Comparison of ENCODE assay signal across 30 mouse cellular contexts in the genomic region with DNA sequence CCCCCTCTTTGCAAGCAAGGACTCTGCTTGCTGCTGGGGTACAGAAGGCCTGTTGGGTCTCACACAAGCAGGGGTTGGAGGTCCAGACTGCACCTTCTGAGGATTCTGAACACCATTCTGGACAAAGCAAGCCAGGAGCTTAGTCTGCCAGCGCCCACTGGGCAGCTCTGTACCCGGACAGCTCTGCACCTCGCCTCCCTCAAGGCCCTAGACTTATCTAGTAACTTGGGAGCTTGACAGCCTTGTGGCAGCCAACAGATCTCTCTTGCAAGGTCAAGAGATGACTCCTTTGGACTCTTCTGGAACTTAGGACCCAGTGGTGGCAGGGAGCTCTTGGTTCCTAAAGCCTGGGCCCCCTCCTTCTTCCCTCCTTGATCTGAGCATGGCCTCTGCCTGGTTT. TPM values are rescaled to one million over a fixed set of nuclear protein-coding genes. Genes with fewer than 3 reads are reported as not detected.
DNase-seq lines count a peak whose midpoint lies in the region; ATAC-seq and TF ChIP-seq lines count a peak whose summit lies in the region.
"Had no signal": no experiment of that assay in that cellular context is flagged by ENCODE, and none has a peak within 500 bp of the region (broad histone marks: within the 10 kb centered on the region; RNA-seq: fewer than 3 reads in every experiment).

No protein-coding gene starts in this region.

- H3K36me3 ChIP-seq in heart, adult 2 months (ENCODE audit: control insufficient read depth, insufficient read depth, low read length) = no peaks in the 10 kb centered on the region
- H3K36me3 ChIP-seq in heart, embryonic 12.5 days = no peaks in the 10 kb centered on the region
- no peaks in the 10 kb centered on the region for H3K36me3 ChIP-seq in heart, embryonic 16.5 days (ENCODE audit: control insufficient read depth, insufficient read depth)
- H3K36me3 ChIP-seq in kidney, embryonic 15.5 days = no peaks in the 10 kb centered on the region
- H3K36me3 ChIP-seq: embryonic facial prominence, embryonic 15.5 days; forebrain, embryonic 15.5 days; liver, embryonic 12.5 days; midbrain, embryonic 12.5 days; neural tube, embryonic 13.5 days had no signal

- intact Hi-C loops in heart, adult 2 months (cut with DNase I) = loop anchor here (5.0 kb wide), 1 partner anchor 40 kb away; no protein-coding TSS in a partner anchor

- H3K4me2 ChIP-seq in heart, embryonic 12.5 days = no peak overlapping the region
- H3K4me2 ChIP-seq in heart, embryonic 16.5 days (ENCODE audit: low read depth, low read length) = no peak overlapping the region
- H3K4me2 ChIP-seq in kidney, embryonic 15.5 days = no peak overlapping the region
- H3K4me2 ChIP-seq: embryonic facial prominence, embryonic 15.5 days; forebrain, embryonic 15.5 days; liver, embryonic 12.5 days; midbrain, embryonic 12.5 days; neural tube, embryonic 13.5 days had no signal

- no peak for ATAC-seq in heart, embryonic 12.5 days (ENCODE audit: insufficient number of reproducible peaks, low FRiP score)
- no peak for ATAC-seq in heart, embryonic 16.5 days (replicated peaks; ENCODE audit: extremely low read depth, insufficient read depth, low FRiP score)
- ATAC-seq in kidney, embryonic 15.5 days (replicated peaks; ENCODE audit: low FRiP score) = no peak
- ATAC-seq: activated CD4-positive, CD25-positive, alpha-beta regulatory T cell, adult 4 months; forebrain, embryonic 15.5 days; hindbrain, embryonic 16.5 days; liver, embryonic 12.5 days; liver, postnatal 0 days had no signal

- H3K9me3 ChIP-seq in heart, embryonic 12.5 days (replicated peaks) = no peaks in the 10 kb centered on the region
- no peaks in the 10 kb centered on the region for H3K9me3 ChIP-seq in heart, embryonic 16.5 days (replicated peaks; ENCODE audit: control insufficient read depth, low read length)
- H3K9me3 ChIP-seq in kidney, embryonic 15.5 days (replicated peaks) = no peaks in the 10 kb centered on the region
- H3K9me3 ChIP-seq: embryonic facial prominence, embryonic 15.5 days; forebrain, embryonic 15.5 days; liver, embryonic 12.5 days; midbrain, embryonic 12.5 days; neural tube, embryonic 13.5 days had no signal

- 73% methylated on average over 3 of the region's 3 CpGs for WGBS in heart, adult 2 months
- 75% methylated on average over 3 of the region's 3 CpGs for WGBS in heart, embryonic 12.5 days
- WGBS in heart, embryonic 16.5 days = 55% methylated on average over 3 of the region's 3 CpGs
- 96% methylated on average over 3 of the region's 3 CpGs for WGBS in kidney, embryonic 15.5 days

- H3K79me2 ChIP-seq in heart, adult 2 months (replicated peaks; ENCODE audit: control insufficient read depth, insufficient read depth, low read length) = no peaks in the 10 kb centered on the region

- DNase-seq in adrenal gland, postnatal 14 days = peak; percentile 47
- no peak for DNase-seq in adrenal gland, adult 8-10 months
- DNase-seq in heart, adult 2 months = peak in 1 of 2 experiments; percentile 45
- no peak for DNase-seq in heart, adult 9 months (ENCODE audit: low spot score in 2 of 2)
- DNase-seq in thymus, postnatal 4 days = no peak
- DNase-seq: cerebellum, adult 2 months; cerebellum, postnatal 14 days; kidney, adult 2 months; kidney, postnatal 4 days; liver, postnatal 0 days; lung, postnatal 36 days; right cerebral cortex, postnatal 4 days; thymus, adult 18-20 months; thymus, postnatal 25 days had no signal

- H3K27ac ChIP-seq in heart, adult 2 months = peak overlapping the region; percentile 88
- H3K27ac ChIP-seq in heart, embryonic 12.5 days (ENCODE audit: poor library complexity, severe bottlenecking) = peak overlapping the region; percentile 79
- peak overlapping the region; percentile 77 for H3K27ac ChIP-seq in heart, embryonic 16.5 days (ENCODE audit: low read length)
- H3K27ac ChIP-seq in kidney, embryonic 15.5 days = no peak overlapping the region
- H3K27ac ChIP-seq: forebrain, embryonic 15.5 days; kidney, postnatal 0 days; liver, embryonic 12.5 days; midbrain, embryonic 12.5 days; neural tube, embryonic 13.5 days; stomach, postnatal 0 days had no signal

- no peak for TF ChIP-seq CTCF in heart, adult 2 months (IDR thresholded peaks at IDR 0.05)

- H3K27me3 ChIP-seq in heart, adult 2 months (ENCODE audit: control insufficient read depth, insufficient read depth, low read length) = no peaks in the 10 kb centered on the region
- H3K27me3 ChIP-seq in heart, embryonic 12.5 days (replicated peaks) = no peaks in the 10 kb centered on the region
- H3K27me3 ChIP-seq in heart, embryonic 16.5 days (ENCODE audit: control insufficient read depth, insufficient read depth, low read length) = no peaks in the 10 kb centered on the region
- no peaks in the 10 kb centered on the region for H3K27me3 ChIP-seq in kidney, embryonic 15.5 days
- H3K27me3 ChIP-seq: embryonic facial prominence, embryonic 15.5 days; forebrain, embryonic 15.5 days; midbrain, embryonic 12.5 days; neural tube, embryonic 13.5 days had no signal

- H3K9ac ChIP-seq in heart, adult 2 months (ENCODE audit: low read depth, low read length) = peak overlapping the region; percentile 47
- H3K9ac ChIP-seq in heart, embryonic 12.5 days = no peak overlapping the region
- H3K9ac ChIP-seq in heart, embryonic 16.5 days (ENCODE audit: low read length) = peak overlapping the region; percentile 21
- H3K9ac ChIP-seq in kidney, embryonic 15.5 days = no peak overlapping the region
- H3K9ac ChIP-seq: embryonic facial prominence, embryonic 15.5 days; forebrain, embryonic 15.5 days; liver, embryonic 12.5 days; liver, postnatal 0 days; midbrain, embryonic 12.5 days; neural tube, embryonic 13.5 days had no signal

- H3K4me3 ChIP-seq in heart, adult 2 months = no peak overlapping the region
- H3K4me3 ChIP-seq in heart, embryonic 12.5 days = no peak overlapping the region
- no peak overlapping the region for H3K4me3 ChIP-seq in heart, embryonic 16.5 days (ENCODE audit: low read length)
- H3K4me3 ChIP-seq in kidney, embryonic 15.5 days (replicated peaks) = no peak overlapping the region
- H3K4me3 ChIP-seq: embryonic facial prominence, embryonic 15.5 days; forebrain, embryonic 15.5 days; liver, embryonic 12.5 days; midbrain, embryonic 12.5 days; neural tube, embryonic 13.5 days had no signal

- TF ChIP-seq EP300 in heart, adult 2 months (IDR thresholded peaks at IDR 0.05; ENCODE audit: insufficient read depth, low read depth, low read length) = 0 out of 2 replicates have a peak, but pooled peaks have one; percentile 47

- peaks cover 9% of the 10 kb centered on the region for H3K4me1 ChIP-seq in heart, adult 2 months (ENCODE audit: control insufficient read depth, insufficient read depth, low read length)
- peaks cover 59% of the 10 kb centered on the region for H3K4me1 ChIP-seq in heart, embryonic 12.5 days (replicated peaks)
- peaks cover 45% of the 10 kb centered on the region for H3K4me1 ChIP-seq in heart, embryonic 16.5 days (ENCODE audit: control insufficient read depth, insufficient read depth, low read length)
- peaks cover 10% of the 10 kb centered on the region for H3K4me1 ChIP-seq in kidney, embryonic 15.5 days
- H3K4me1 ChIP-seq: liver, embryonic 12.5 days had no signal

- peak; percentile 59 for TF ChIP-seq POLR2A in heart, adult 2 months (IDR thresholded peaks at IDR 0.05; ENCODE audit: insufficient read depth, low read depth, low read length)

RNA-seq across cellular contexts. Expression of gene Apol6, which starts 17.4 kb away (rescaled TPM):
- 24.3 and 26.2 TPM in 2 replicates for total RNA-seq in adrenal gland, postnatal 14 days (2021)
- total RNA-seq in adrenal gland, adult 8-10 months (2022) = 10 to 100 TPM; 11.8 to 73.3 (median 21.2) TPM
- total RNA-seq in heart, adult 2 months (2021) = under 1 TPM; 0.47 to 0.89 TPM
- polyA plus RNA-seq in heart, adult 2 months (2012; rRNA removed) = 3.3 and 8.0 TPM in 2 replicates
- 0.36 TPM in 1 of 2 replicates, not detected in the other for polyA plus RNA-seq in heart, embryonic 12.5 days (2016; fragmentation: Nextera tagmentation; extraction: Ambion mirVana)
- polyA plus RNA-seq in heart, embryonic 16.5 days (2015; fragmentation: Nextera tagmentation; extraction: Ambion mirVana) = 0.11 and 0.30 TPM in 2 replicates
- polyA plus RNA-seq in kidney, embryonic 15.5 days (2015; fragmentation: Nextera tagmentation; extraction: Ambion mirVana) = 0.23 TPM in 1 of 2 replicates, not detected in the other
- total RNA-seq: layer of hippocampus, postnatal 25 days; megakaryocyte, adult 5-6 weeks had no signal
- polyA plus RNA-seq: activated CD4-positive, CD25-positive, alpha-beta regulatory T cell, adult 4 months; forebrain, embryonic 15.5 days; hindbrain, embryonic 11.5 days; hindbrain, embryonic 16.5 days; liver, postnatal 0 days; midbrain, embryonic 12.5 days; neural tube, embryonic 13.5 days had no signal

RNA-seq across cellular contexts. Expression of gene Mb, which starts 23.4 kb away (rescaled TPM):
- total RNA-seq in adrenal gland, postnatal 14 days (2021) = 5.9 and 6.8 TPM in 2 replicates
- total RNA-seq in adrenal gland, adult 8-10 months (2022) = 1 to 10 TPM in 1 of 4 experiments, under 1 TPM in 1, not detected in 2; 0.96 to 4.0 TPM
- total RNA-seq in heart, adult 2 months (2021) = over 10,000 TPM; 17,740 to 20,311 TPM
- 16,399 and 21,043 TPM in 2 replicates for polyA plus RNA-seq in heart, adult 2 months (2012; rRNA removed)
- 209 and 214 TPM in 2 replicates for polyA plus RNA-seq in heart, embryonic 12.5 days (2016; fragmentation: Nextera tagmentation; extraction: Ambion mirVana)
- 977 and 1,096 TPM in 2 replicates for polyA plus RNA-seq in heart, embryonic 16.5 days (2015; fragmentation: Nextera tagmentation; extraction: Ambion mirVana)
- 0.49 and 1.2 TPM in 2 replicates for polyA plus RNA-seq in kidney, embryonic 15.5 days (2015; fragmentation: Nextera tagmentation; extraction: Ambion mirVana)
- total RNA-seq: left cerebral cortex, postnatal 36 days; megakaryocyte, adult 5-6 weeks had no signal
- polyA plus RNA-seq: activated CD4-positive, CD25-positive, alpha-beta regulatory T cell, adult 4 months; forebrain, embryonic 15.5 days; midbrain, embryonic 12.5 days had no signal

Comparison
In these comparisons a context has a peak if more than half of its experiments do, and no peak if none do; other contexts are left out.
1. H3K9ac ChIP-seq: peak in heart, adult 2 months (single experiment) and heart, embryonic 16.5 days (single experiment); none in heart, embryonic 12.5 days (single experiment) and kidney, embryonic 15.5 days (single experiment).
2. RNA of gene Mb, which starts 23.4 kb away (polyA plus RNA-seq): 16,399 to 21,043 TPM in heart, adult 2 months, 977 to 1,096 TPM in heart, embryonic 16.5 days and 209 to 214 TPM in heart, embryonic 12.5 days; 0.49 to 1.2 TPM in kidney, embryonic 15.5 days; every median in the first group is over 10 times any median in the second.